Mouse (Mus musculus) neural tube, embryonic 11.5 days (tissue): Measurements from ENCODE around the gene Egflam. TPM values are rescaled to one million over a fixed set of nuclear protein-coding genes. Genes with fewer than 3 reads are reported as not detected.

Experiments used
- ATAC-seq: fragments of 200-750 bp; cut with Nextera tagmentation; 2 replicates; pipeline ENCODE4 v1.8.0; 2017; ENCODE audit warnings: moderate number of reproducible peaks, mild to moderate bottlenecking, moderate TSS enrichment, moderate library complexity; ENCODE audit not compliant: insufficient read depth, low FRiP score, low TSS enrichment
- DNase-seq: peaks from one replicate; pipeline ENCODE4 v3.0.0-alpha.2; 2015; ENCODE audit warnings: low spot score
- H3K27ac ChIP-seq: fragments of 300-500 bp; sonication (generic); 2 replicates; pipeline ENCODE4 v1.5.1; 2014; ENCODE audit warnings: low read depth, mild to moderate bottlenecking, low read length
- H3K27me3 ChIP-seq: fragments of 300-500 bp; sonication (generic); 2 replicates; pipeline ENCODE4 v1.6.1; 2014; ENCODE audit warnings: mild to moderate bottlenecking, low read length, mixed read lengths; ENCODE audit not compliant: control insufficient read depth, insufficient read depth
- H3K36me3 ChIP-seq: fragments of 300-500 bp; sonication (generic); 2 replicates; pipeline ENCODE4 v1.6.1; 2014; ENCODE audit warnings: mild to moderate bottlenecking, low read length, moderate library complexity, mixed read lengths; ENCODE audit not compliant: control insufficient read depth, insufficient read depth
- H3K4me1 ChIP-seq: fragments of 300-500 bp; sonication (generic); 2 replicates; pipeline ENCODE4 v1.6.1; 2014; ENCODE audit warnings: low read length, mixed read lengths; ENCODE audit not compliant: control insufficient read depth, insufficient read depth
- H3K4me2 ChIP-seq: fragments of 300-500 bp; sonication (generic); 2 replicates; pipeline ENCODE4 v1.6.1; 2014; ENCODE audit warnings: low read depth, mild to moderate bottlenecking, moderate library complexity
- H3K4me3 ChIP-seq: fragments of 300-500 bp; sonication (generic); 2 replicates; pipeline ENCODE4 v1.5.1; 2014; ENCODE audit warnings: low read depth, low read length
- H3K9ac ChIP-seq: fragments of 300-500 bp; sonication (generic); 2 replicates; pipeline ENCODE4 v1.6.1; 2014; ENCODE audit warnings: mild to moderate bottlenecking, low read length
- H3K9me3 ChIP-seq: fragments of 300-500 bp; sonication (generic); 2 replicates; pipeline ENCODE4 v1.6.1; 2016; ENCODE audit warnings: low read length; ENCODE audit not compliant: control insufficient read depth
- WGBS: fragments of 180-500 bp; shearing (Covaris S2); extraction: QIAGEN DNeasy Blood & Tissue Kit; methylation state at CpG from one replicate; pipeline ENCODE4 v1.1.7; 2014; 5-methylcytosine and 5-hydroxymethylcytosine counted together
- polyA plus RNA-seq: library from polyadenylated mRNA; unstranded; fragments of >200 nt; fragmentation: Nextera tagmentation; extraction: Ambion mirVana; gene quantifications from 2 replicates; pipeline ENCODE4 v1.2.1, GENCODE M21; 2014

Egflam gene
- polyA plus RNA-seq, 1 experiment from 2014 or later = 15.5 TPM

GRCm38 (mm10) chr15:7315539-7315938, 82.7 kb downstream of the Egflam start:
- 88% methylated on average over 9 of the region's 9 CpGs for WGBS
- DNase-seq = no peak
- H3K27ac ChIP-seq = no peak overlapping the region
- no peak overlapping the region for H3K9ac ChIP-seq
- no peak for ATAC-seq
- H3K27me3 ChIP-seq = no peaks in the 10 kb centered on the region
- H3K36me3 ChIP-seq = no peaks in the 10 kb centered on the region
- no peaks in the 10 kb centered on the region for H3K4me1 ChIP-seq
- H3K4me3 ChIP-seq = no peak overlapping the region
- no peaks in the 10 kb centered on the region for H3K9me3 ChIP-seq
- no peak overlapping the region for H3K4me2 ChIP-seq

- no peak overlapping the region for H3K4me2 ChIP-seq
- H3K9me3 ChIP-seq = no peaks in the 10 kb centered on the region
- no peak for ATAC-seq
- H3K27ac ChIP-seq = no peak overlapping the region
- H3K36me3 ChIP-seq = no peaks in the 10 kb centered on the region
- DNase-seq = peak; percentile 35
- WGBS = 63% methylated on average over 4 of the region's 4 CpGs
- no peak overlapping the region for H3K9ac ChIP-seq
- no peaks in the 10 kb centered on the region for H3K27me3 ChIP-seq
- H3K4me1 ChIP-seq = no peaks in the 10 kb centered on the region
- H3K4me3 ChIP-seq = no peak overlapping the region
These were observed 89.5 kb downstream of the Egflam start for GRCm38 (mm10) chr15:7308711-7309110.

- no peak overlapping the region for H3K9ac ChIP-seq
- H3K4me2 ChIP-seq = no peak overlapping the region
- no peak overlapping the region for H3K4me3 ChIP-seq
- no peaks in the 10 kb centered on the region for H3K36me3 ChIP-seq
- DNase-seq = no peak
- no peaks in the 10 kb centered on the region for H3K27me3 ChIP-seq
- 90% methylated on average over 1 of the region's 1 CpGs for WGBS
- no peak overlapping the region for H3K27ac ChIP-seq
- H3K4me1 ChIP-seq = no peaks in the 10 kb centered on the region
- no peak for ATAC-seq
- H3K9me3 ChIP-seq = no peaks in the 10 kb centered on the region
These were observed 98.3 kb downstream of the Egflam start for GRCm38 (mm10) chr15:7299892-7300291.

- Histone ChIP-seq H3K4me2 (no peak overlapping the region), H3K9ac (no peak overlapping the region), H3K27me3 (no peaks in the 10 kb centered on the region), H3K27ac (no peak overlapping the region), H3K36me3 (no peaks in the 10 kb centered on the region), H3K4me1 (no peaks in the 10 kb centered on the region), H3K4me3 (no peak overlapping the region), H3K9me3 (no peaks in the 10 kb centered on the region)
- DNase-seq (no peak), ATAC-seq (no peak)
- 97% methylated on average over 1 of the region's 1 CpGs for WGBS
These were observed 103.0 kb downstream of the Egflam start for GRCm38 (mm10) chr15:7295199-7295598.

- no peak overlapping the region for H3K4me3 ChIP-seq
- H3K27ac ChIP-seq = no peak overlapping the region
- no peaks in the 10 kb centered on the region for H3K36me3 ChIP-seq
- H3K9me3 ChIP-seq = no peaks in the 10 kb centered on the region
- no peak overlapping the region for H3K4me2 ChIP-seq
- DNase-seq = no peak
- no peaks in the 10 kb centered on the region for H3K27me3 ChIP-seq
- H3K4me1 ChIP-seq = no peaks in the 10 kb centered on the region
- H3K9ac ChIP-seq = no peak overlapping the region
- no peak for ATAC-seq
These were observed 105.3 kb downstream of the Egflam start for GRCm38 (mm10) chr15:7292854-7293253.

GRCm38 (mm10) chr15:7290003-7290402, 108.2 kb downstream of the Egflam start:
- WGBS = 77% methylated on average over 4 of the region's 4 CpGs
- no peaks in the 10 kb centered on the region for H3K27me3 ChIP-seq
- H3K4me3 ChIP-seq = no peak overlapping the region
- DNase-seq = no peak
- H3K4me2 ChIP-seq = no peak overlapping the region
- no peak for ATAC-seq
- no peaks in the 10 kb centered on the region for H3K4me1 ChIP-seq
- H3K9me3 ChIP-seq = no peaks in the 10 kb centered on the region
- H3K36me3 ChIP-seq = no peaks in the 10 kb centered on the region
- no peak overlapping the region for H3K27ac ChIP-seq
- H3K9ac ChIP-seq = no peak overlapping the region

- WGBS = 66% methylated on average over 14 of the region's 14 CpGs
- H3K9me3 ChIP-seq = no peaks in the 10 kb centered on the region
- ATAC-seq = no peak
- no peaks in the 10 kb centered on the region for H3K36me3 ChIP-seq
- H3K4me1 ChIP-seq = no peaks in the 10 kb centered on the region
- H3K27me3 ChIP-seq = no peaks in the 10 kb centered on the region
- peak; percentile 17 for DNase-seq
- H3K9ac ChIP-seq = no peak overlapping the region
- H3K27ac ChIP-seq = no peak overlapping the region
- no peak overlapping the region for H3K4me3 ChIP-seq
- H3K4me2 ChIP-seq = no peak overlapping the region
These were observed 108.7 kb downstream of the Egflam start for GRCm38 (mm10) chr15:7289516-7289915.

GRCm38 (mm10) chr15:7288841-7289424, 109.3 kb downstream of the Egflam start:
- no peak overlapping the region for H3K27ac ChIP-seq
- WGBS = 52% methylated on average over 4 of the region's 4 CpGs
- no peak for ATAC-seq
- H3K36me3 ChIP-seq = no peaks in the 10 kb centered on the region
- H3K4me3 ChIP-seq = no peak overlapping the region
- H3K4me1 ChIP-seq = no peaks in the 10 kb centered on the region
- no peak overlapping the region for H3K9ac ChIP-seq
- no peak overlapping the region for H3K4me2 ChIP-seq
- no peaks in the 10 kb centered on the region for H3K27me3 ChIP-seq
- DNase-seq = no peak
- H3K9me3 ChIP-seq = no peaks in the 10 kb centered on the region

- Histone ChIP-seq H3K36me3 (no peaks in the 10 kb centered on the region), H3K9me3 (no peaks in the 10 kb centered on the region), H3K9ac (no peak overlapping the region), H3K4me1 (no peaks in the 10 kb centered on the region), H3K27me3 (no peaks in the 10 kb centered on the region), H3K27ac (no peak overlapping the region), H3K4me3 (no peak overlapping the region), H3K4me2 (no peak overlapping the region)
- WGBS = 83% methylated on average over 3 of the region's 3 CpGs
- ATAC-seq (no peak), DNase-seq (no peak)
These were observed 110.3 kb downstream of the Egflam start for GRCm38 (mm10) chr15:7287911-7288310.
